Mouse (Mus musculus) c-Kit-positive CD71-positive TER-119-positive erythroid progenitor cells, embryonic 14.5 days (primary cell): ENCODE data around the gene Chit1.
A peak's percentile ranks its signal among the peaks of the same experiment; 100 is the strongest.

ENCODE experiments used
- DNase-seq: peaks from one replicate; pipeline ENCODE4 v3.0.0-alpha.2; 2013; ENCODE audit warnings: low spot score

Gene Chit1

DNA sequence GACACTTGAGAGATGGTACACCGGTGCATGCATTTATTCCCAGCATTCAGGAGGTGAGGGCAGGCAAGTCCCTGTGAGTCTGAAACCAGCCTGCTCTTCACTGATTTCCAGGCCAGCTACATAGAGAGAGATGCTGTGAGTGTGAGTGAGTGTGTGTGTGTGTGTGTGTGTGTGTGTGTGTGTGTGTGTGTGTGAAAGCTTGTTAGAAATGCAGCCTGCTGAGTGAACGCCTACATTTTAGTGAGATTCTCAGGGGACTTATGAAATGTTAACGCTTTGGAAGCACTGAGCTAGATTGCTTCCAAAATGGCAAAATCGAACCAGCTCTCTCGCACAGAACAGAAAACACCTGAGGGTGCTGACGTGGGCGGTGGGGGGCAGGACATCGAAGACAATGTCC, 35.0 kb downstream of the Chit1 start:
- no peak for DNase-seq

DNA sequence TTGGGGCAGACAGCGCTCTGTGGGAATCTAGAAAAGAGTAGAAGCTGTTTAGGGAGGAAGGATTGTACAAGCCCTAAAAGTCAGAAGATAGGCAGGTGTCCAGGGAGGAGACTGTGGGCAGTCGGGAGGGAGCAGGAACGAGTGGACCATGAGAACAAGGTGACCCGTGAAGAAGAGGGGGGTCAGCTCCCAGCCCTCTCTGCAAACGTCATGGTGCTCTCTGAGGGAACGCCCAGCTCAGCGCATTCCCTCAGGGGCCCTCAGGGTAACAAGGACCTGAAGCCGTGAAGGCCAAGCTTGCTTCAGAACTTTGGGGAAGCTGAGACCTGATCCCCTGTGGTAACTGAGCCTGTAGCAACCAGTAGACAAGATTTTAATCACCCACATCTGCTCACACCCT, 39.0 kb downstream of the Chit1 start:
- no peak for DNase-seq

DNA sequence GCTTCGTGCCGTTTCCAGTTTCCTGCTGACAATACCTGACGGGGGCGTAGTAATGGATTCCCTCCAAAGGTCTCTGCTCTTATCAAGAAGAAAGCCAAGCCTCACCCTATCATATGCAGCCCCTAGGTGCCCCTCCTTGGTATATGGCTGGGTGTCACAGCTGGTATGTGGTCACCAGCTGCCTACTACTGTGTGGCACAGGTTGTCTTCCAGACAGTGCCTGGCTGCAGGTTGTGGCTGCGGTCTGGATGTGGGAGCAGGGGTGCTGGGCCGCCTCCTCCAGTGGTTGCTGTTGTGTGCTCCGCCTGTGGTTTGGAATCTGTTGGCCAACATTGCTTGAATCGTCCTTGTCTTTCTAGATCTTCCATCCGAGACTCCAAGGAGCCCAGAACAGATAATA, 39.7 kb downstream of the Chit1 start:
- DNase-seq = no peak

DNA sequence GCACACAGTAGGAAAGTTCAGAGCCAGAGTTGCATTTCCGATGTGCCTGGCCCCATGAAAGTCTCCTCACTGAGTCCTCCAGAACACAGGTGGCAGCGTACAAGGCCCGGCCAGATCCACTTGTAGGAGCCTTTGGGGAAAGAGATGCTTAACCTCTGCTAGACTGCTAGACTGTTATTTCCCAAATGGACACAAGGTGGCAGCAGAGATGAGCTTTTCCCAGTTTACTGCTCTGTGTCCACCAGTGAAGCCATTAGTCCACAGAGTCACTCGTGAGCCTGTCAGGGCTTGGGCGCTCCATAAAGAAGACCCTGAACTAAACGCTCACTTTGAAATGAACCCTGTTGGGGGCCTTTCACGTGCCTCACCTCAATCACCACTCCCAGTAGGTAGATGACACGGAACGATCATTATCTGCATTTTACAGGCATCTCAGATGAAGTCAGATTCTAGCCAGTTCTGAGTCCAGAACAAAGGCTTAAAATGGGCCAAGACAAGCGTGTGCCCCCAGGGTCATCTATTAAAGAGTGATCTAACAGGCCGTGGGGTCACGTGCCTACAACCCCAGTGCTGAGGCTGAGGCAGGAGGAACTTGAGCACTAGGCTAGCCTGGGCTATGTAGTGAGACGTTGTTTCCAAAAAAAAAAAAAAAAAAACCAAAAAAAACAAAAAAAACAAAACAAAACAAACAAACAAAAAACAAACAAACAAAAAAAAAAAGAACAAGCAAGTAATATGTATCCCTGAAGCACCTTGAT, 40.8 kb downstream of the Chit1 start:
- DNase-seq = peak; percentile 75

DNA sequence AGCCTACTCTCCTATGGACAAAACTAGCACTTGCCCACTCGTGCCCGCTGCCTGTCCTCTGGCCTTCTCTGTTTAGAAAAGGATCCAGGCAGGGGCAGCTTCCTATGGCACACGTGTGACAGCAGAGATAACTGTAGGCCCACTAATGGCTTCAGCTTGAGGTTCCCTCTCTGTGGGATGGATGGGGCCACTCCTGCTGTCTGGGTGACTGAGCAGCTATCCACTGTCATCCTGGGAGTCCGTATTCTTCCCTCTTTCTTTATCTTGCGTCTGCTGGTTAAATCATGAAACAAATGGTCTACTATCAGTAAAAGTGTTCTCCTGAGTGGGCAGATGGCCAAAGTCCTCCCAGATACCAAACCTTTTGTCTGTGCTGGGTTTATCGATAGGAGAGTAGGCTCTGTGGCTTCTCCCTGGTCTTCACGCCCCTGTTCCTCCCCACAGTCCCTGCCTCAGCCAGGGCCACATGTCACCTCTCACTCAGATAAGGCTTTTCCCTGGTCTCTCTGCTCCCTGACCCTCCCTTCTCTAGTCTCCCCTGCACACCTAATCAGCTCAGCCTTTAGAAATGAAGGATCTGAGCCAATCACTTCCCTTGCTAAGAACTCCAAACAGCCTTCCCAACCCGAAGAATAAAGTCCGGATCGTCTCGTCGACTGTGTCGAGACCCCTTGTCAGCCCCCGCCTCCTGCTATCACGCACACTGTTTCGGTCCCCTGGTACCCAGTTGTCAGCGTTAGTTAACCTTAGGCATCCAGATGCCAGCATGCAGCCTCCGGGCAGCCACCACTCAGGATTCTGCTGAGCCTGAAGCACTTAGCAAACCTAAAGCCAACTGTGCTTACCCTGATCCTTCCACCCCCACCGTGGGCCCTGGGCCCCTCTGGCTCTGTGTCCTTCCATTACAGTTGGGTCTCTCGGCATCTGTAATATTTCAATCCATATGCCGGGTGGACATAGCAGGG, 41.9 kb downstream of the Chit1 start:
- DNase-seq = no peak

DNA sequence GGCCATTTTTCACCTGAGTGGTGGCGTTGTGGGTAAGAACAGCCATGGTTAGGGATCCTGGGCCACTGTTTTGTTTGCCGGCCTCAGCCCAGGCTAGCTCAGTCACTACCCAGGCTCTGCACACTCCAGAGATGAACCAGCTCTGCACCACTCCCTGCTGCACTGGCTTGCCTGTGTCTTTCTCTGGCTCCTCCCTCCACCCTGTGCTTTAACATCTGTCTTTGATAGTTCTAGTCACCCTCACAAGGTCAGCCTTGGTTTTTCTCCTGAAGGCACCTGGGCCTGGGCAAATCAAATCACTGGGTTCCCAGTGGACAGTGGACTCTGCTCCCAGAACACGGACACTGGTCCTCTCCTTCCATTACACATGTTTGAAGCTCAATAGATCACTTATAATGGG, 43.1 kb downstream of the Chit1 start:
- no peak for DNase-seq

DNA sequence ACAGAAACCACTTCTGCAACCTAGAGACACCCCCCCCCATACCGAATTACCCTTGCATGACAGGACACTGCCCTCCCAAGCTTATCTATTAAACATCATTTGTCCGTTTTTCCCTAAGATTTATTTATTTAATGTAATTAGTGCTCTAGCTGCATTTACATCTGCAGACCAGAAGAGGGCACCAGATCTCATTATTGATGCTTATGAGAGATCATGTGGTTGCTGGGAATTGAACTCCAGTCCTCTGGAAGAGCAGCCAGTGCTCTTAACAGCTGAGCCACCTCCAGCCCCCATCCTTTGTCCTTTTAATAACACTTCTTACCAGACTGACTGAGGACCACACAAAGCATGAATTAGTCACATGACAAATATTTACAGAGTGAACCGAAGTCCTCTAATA, 43.6 kb downstream of the Chit1 start:
- no peak for DNase-seq

DNA sequence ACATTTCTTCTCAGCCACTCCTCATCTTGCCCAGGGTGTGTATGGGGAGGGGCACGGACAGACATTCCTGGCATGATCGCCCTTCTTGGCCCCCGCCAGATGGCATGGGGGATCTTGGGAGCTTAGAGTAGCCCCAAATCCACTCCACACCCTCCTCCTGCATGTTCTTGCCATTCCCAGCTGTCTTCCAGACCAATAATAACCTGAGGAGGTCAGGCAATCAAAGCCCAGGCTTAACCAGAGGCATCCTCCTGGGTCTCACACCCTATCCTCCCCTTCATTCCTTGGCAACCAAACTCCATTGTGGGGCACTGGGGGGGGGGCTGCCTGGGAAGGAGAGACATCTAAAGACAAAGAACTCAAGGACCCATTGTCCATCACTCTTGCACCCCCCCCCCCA, 49.4 kb downstream of the Chit1 start:
- no peak for DNase-seq

DNA sequence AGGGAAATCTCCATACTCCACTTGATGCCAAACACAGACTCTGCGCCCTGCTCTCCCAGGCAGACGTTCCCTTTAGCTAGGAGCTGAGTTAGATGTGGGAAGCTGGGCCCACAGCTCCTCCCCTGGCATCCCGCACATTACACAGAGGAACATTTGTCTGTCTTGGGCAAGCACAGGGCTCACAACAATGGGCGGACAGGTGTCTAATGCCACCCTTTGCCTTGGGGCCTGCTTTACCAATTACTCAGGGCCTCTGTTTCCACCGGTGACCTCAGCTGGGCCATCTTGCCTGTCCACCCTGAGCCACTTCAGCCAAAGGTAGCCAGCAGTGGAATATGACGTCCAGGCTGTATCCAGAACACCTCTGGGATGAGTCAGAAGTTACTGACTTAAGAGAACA, 50.4 kb downstream of the Chit1 start:
- DNase-seq = no peak

DNA sequence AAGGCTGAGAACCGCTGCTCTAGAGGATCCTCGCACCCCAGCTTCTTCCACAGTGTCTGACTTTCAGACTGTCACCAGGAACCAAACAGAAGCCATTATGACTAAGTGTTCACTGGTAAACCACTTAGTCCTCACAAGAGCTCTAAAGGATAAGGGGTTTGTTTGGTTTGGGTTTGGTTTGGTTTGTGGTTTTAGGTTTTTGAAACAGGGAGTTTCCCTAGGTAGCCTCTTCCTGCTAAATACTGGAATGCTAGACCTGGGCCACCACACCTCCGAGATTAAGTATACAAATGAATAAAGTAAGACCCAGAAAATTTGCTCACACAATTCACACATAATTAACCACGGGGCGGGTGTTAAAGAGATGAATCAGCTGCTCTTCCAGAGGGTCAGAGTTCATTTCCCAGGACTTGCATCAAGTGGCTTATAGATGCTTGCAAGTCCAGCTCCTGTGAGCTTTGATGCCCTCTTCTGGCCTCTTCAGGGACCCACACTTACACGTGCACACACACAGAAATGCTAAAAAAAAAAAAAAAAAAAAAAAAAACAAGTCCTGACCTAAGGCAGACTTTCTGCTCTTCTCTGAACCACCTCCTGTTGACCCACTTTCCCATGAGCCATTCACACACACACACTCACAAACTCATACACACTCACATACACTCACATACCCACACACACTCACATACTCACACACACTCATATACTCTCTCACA, 51.6 kb downstream of the Chit1 start:
- DNase-seq = no peak

DNA sequence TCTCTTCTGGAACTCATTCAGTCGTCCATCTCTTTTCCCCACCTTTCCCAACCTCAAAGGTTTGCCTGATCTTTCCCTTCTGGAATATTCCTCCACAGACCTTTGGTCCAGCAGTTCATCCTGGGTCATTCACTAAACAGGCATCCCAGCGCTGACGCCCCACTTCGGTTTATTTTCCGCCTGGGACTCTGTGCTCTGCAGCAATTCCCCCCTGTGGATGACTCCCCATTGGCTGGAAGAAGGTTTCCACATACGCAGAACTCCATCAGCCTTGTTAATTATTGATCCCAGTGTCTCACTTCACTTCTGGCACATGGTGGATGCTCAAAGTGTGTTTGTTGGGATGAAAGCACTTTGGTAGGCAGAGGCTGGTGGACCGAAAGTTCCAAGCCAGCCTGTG, 52.4 kb downstream of the Chit1 start:
- no peak for DNase-seq

DNA sequence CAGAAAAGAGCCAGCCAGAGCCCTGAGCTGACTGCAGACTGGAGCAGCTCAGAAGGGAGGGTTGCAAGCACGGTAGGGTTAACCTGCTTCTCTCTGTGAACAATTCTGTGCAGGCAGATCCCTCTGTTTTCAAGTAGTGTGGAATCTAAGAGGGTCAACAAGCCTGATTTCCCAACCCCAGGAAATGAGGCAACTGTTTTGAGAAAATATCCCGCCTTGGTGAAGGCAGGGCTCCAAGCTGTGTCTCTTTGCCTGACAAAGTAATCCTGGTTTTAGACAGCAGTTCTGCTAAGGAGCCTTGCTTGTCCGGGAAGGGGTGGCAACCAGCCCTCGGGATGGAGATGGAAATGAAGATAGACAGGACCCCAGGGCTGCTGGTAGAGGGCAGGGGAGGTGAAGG, 53.4 kb downstream of the Chit1 start:
- no peak for DNase-seq

DNA sequence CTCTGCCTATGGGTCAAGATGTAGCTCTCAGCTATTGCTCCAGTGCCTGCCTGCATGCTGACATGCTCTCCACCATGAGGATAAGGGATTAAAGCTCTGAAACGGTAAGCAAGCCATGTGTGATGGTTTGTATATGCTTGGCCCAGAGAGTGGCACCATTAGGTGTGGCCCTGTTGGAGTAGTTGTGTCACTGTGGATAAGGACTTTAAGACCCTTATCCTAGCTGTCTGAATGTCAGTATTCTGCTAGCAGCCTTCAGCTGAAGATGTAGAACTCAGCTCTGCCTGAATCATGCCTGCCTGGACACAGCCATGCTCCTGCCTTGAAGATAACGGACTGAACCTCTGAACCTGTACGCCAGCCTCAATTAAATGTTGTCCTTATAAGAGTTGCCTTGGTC, 55.5 kb downstream of the Chit1 start:
- DNase-seq = no peak

DNA sequence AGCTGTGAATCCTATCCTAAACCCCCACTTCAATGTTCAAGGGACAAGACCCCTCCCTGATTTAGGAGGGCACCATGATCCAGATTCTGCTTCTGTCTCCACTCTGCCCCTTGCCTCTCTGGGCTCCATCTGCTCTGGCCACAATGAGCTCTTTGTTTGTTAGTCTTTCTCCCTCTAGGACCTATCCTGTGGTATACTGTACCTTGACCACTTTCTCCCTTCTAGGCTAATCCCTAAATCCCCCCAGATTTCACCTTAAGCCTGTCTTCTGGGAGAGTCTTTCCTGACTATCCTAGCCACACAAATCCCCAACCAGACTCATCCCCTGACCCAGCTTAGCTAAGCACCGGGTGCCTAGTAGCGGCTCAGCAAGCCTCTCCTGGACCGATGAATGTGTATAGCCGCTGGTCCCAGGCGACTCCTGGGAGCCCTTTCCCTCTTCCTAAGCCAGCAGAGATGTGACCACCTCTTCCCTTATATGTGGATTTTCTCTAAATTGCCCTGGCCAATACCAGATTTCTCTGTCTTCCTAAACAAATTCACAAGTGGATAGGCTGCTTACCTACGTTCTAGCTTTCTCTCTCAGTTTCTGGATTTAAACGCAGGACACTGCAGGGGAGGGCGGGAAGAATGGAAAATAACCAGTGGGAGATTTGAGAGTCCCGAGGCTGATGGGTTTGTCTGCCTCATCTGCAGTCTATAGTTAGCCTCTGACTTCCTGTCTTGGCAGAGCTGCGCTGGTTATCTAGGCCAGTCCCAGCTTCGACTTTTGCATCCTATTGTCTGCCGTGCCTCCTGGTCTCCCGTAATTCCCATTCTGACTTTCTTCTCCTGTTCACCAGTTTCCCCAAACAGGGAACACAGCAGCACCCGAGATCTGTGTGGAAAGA, 56.6 kb downstream of the Chit1 start:
- DNase-seq = no peak

DNA sequence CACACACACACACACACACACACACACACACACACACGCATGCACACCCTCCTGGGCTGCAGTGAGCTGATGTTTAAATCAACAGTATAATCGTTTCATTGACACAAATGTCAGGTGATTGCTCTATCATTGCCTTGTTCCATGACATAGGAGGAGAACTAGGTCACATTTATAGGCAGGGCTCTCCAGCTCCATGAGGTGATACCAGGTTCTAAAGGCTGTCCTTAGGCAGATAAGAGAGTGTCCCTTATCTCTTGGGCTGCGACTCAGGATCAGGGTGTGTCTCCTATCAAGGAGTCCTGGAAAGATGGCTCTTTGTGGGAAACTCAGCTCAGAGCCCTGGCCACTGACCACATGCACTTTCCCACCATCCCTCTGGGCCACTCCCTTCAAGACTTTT, 57.5 kb downstream of the Chit1 start:
- no peak for DNase-seq

DNA sequence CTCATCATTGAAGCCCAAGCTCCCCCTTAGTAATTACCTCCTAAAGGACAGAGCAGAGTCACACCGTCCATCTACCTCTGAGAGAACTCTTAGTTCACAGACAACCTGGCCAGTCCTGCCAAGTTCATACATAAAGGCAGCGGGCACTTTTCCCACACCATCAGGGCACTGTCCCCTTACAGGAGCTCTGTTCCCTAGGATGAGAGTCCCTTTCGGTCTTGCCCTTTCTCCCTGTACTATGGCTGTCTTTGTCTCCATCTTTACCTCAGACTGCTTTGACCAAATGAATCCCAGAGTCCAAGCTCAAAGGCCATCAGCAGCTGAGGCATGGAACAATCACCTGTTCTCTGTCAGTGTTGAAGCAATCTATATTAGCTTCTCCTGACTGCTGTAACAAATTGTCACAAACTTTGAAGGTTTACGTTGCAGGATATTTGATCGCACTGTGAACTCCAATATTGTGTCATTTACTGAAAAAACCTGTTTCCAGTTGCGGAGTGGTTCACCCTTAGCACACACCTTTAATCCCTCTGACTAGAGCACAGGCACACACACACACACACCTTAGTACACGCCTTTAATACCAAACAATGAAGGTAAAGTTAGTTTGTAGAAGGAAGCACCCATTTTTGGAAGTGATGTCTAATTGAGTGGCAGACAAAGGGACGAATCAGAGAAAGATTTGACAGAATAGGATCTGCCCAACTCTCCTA, 58.1 kb downstream of the Chit1 start:
- no peak for DNase-seq

DNA sequence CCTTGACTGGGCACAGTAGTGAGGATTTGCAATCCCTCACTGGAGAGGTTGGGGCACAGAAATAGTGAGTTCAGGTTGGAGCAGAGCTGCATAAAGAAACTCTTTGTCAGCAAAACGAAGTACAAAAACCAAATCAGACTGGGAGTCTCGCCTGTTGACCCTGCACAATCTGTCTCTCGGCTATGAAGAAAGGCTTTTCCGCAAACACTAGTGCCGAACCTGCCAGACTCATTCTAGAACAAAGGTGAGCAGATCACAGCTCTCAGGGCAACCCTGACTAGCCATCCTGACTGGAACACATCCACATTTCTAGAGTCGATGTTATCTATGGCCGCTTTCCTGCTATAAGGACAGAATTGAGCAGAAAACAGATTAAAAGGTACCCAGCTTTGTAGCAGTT, 62.0 kb downstream of the Chit1 start:
- DNase-seq = no peak

DNA sequence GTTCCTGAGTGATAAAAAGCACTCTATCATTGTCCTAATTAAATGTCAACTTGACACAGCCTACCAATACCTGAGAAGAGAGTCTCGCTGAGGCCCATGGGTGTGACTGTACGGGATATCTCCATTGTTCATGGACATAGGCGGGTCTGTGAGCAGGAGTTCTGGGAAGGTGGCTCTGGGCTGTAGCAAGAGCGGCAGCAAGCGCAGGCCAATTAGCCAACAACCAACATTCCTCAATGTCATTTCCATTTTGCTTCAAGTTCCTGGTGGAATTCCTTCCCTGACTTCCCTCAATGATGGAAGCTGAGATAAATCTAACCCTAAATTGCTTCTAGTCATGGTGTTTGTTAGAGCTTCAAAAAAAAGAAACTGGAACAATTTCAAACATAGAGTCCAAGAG, 66.9 kb downstream of the Chit1 start:
- DNase-seq = no peak

DNA sequence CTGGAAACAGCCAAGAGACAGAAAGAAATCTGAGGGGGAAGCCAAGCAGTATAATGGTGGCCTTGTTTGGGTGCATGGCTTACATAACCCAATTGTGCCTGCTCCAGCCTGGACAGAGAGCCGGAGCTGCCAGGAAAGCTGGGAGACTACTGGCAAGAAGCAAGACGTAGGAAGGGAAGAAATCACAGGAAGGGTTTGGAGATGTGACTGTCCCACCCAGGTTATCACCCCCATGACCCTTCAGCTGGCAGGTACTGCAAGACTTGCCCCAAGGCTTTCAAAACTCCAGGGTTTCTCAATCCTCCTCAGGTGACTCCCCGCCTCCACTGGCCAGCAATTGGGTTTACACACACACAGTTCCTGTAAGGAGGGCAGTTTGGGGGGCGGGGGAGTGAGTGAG, 71.0 kb downstream of the Chit1 start, which contains the start of gene Chil1:
TSS of gene Chil1 (plus strand) at position 152 of the 400 bp plus-strand sequence.
- DNase-seq = no peak

DNA sequence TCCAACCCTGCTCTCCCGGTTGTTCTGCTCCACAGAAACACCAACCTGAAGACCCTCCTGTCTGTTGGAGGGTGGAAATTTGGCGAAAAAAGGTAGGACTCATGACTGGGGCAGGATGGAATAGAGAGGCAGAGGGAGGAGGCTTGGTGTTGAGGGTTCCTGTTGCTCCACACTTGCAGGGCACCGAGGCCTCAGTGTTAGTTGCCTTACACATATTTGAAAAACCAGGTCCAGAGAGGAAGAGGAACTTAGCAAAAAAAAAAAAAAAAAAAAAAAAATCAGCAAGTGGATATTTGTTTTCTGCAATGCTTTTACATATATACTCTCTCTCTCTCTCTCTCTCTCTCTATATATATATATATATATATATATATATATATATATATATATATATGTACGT, 73.0 kb downstream of the Chit1 start:
- no peak for DNase-seq

DNA sequence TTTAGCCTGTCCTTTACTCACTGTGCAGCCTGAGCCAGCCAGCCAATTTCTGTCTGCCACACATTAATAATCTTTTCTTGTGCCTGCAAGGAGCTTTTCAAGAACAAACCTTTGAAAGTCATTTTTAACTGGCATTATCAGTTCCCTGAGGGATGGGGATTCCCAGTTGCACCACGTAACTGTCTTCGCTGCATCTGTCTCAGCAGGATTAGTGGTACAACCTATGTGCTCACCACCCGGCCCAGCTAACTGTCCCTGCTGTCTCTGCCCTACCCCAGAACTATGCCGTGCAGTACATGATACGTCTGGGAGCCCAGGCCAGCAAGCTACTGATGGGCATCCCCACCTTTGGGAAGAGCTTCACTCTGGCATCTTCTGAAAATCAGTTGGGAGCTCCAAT, 77.2 kb downstream of the Chit1 start:
- DNase-seq = no peak
